Mouse (Mus musculus) megakaryocyte, embryonic 14.5 days (primary cell): ENCODE results near the gene Hoxd4.

ENCODE experiments used
- FLI1 ChIP-seq: IDR thresholded peaks from 2 replicates; pipeline ENCODE4 v1.6.1; 2012; ENCODE audit warnings: low read length, inconsistent platforms, mixed read lengths
- GATA1 ChIP-seq: IDR thresholded peaks from 3 replicates; pipeline ENCODE4 v1.6.1; 2012; ENCODE audit warnings: mixed read lengths, low read length, inconsistent platforms, borderline replicate concordance

DNA sequence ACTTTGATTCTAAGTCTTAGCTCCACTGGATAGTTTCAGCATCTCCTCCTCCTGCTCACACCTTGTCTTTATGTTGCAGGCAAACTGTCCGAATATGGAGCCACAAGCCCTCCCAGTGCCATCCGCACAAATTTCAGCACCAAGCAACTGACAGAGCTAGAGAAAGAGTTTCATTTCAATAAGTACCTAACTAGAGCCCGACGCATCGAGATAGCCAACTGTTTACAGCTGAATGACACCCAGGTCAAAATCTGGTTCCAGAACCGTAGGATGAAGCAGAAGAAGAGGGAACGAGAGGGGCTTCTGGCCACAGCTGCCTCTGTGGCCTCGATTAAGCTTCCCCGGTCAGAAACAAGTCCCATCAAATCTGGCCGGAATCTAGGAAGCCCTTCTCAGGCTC is 52.2 kb downstream of the Hoxd4 start:
- TF ChIP-seq FLI1 (no peak), GATA1 (no peak)
